Comparison of ENCODE assay signal across 13 mouse cellular contexts in the genomic region with DNA sequence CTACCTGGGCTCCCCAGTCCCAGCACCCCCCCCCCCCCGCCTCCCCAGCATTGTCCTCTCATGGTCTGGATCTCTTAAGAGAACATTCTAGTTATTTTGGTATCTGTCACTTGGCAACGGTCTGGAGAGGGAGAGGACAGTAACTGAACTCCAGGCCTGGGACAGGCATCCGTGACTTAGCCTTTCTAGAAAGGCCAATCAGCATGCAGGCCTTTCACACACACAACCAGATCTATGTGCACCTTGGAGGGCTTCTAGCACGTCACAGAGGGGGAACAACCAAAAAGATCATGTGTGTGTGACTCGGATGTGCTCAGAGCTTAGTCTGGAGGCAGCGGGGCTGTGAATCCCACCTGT.
DNase-seq lines count a peak whose midpoint lies in the region; ATAC-seq and TF ChIP-seq lines count a peak whose summit lies in the region.
"Had no signal": no experiment of that assay in that cellular context is flagged by ENCODE, and none has a peak within 500 bp of the region (broad histone marks: within the 10 kb centered on the region; RNA-seq: fewer than 3 reads in every experiment).

No protein-coding gene starts in this region.

- DNase-seq in heart, embryonic 10.5 days (ENCODE audit: low spot score) = no peak
- no peak for DNase-seq in heart, postnatal 10 days
- no peak for DNase-seq in layer of hippocampus, adult 2 months (ENCODE audit: low spot score in 2 of 2)
- no peak for DNase-seq in layer of hippocampus, adult 18-20 months (ENCODE audit: low spot score in 2 of 2)
- no peak for DNase-seq in CH12.LX (ENCODE audit: extremely low read depth)
- DNase-seq in adrenal gland, postnatal 25 days = no peak
- no peak for DNase-seq in thymus, postnatal 36 days

- TF ChIP-seq CTCF in layer of hippocampus, adult 2 months (conservative IDR thresholded peaks at IDR 0.05) = no peak
- no peak for TF ChIP-seq CTCF in CH12.LX (conservative IDR thresholded peaks at IDR 0.05 in 1 of 2, IDR thresholded peaks at IDR 0.05 in 1 of 2; ENCODE audit: low read depth in 2 of 2, low read length in 2 of 2)

- intact Hi-C loops in heart, postnatal 10 days (cut with DNase I) = loop anchor here (5.0 kb wide), 4 partner anchors 61 to 376 kb away; no protein-coding TSS in a partner anchor

- peaks cover 12% of the 10 kb centered on the region for H3K79me2 ChIP-seq in CH12.LX (replicated peaks; ENCODE audit: control insufficient read depth, extremely low read depth, insufficient read depth, poor library complexity, severe bottlenecking)

- 0 out of 2 replicates have a peak overlapping the region, but pooled peaks have one; percentile 1 for H3K4me2 ChIP-seq in CH12.LX (ENCODE audit: insufficient read depth, low read depth, poor library complexity, severe bottlenecking)
- H3K4me2 ChIP-seq in embryonic facial prominence, embryonic 15.5 days (replicated peaks) = no peak overlapping the region
- H3K4me2 ChIP-seq: forebrain, embryonic 15.5 days; hindbrain, embryonic 14.5 days; liver, embryonic 12.5 days; midbrain, embryonic 12.5 days had no signal

- TF ChIP-seq EP300 in CH12.LX (IDR thresholded peaks at IDR 0.05; ENCODE audit: low read length) = no peak

- 64% methylated on average over 6 of the region's 6 CpGs for WGBS in heart, embryonic 10.5 days
- 72% methylated on average over 6 of the region's 6 CpGs for WGBS in embryonic facial prominence, embryonic 15.5 days

- in situ Hi-C loops in CH12.LX (cut with MboI; ENCODE audit: low pct_ligation_motif_present, low pct_unique_long_range_greater_than_20kb, low sequenced_read_pairs) = no loop called here

- H3K9ac ChIP-seq in CH12.LX (ENCODE audit: insufficient read depth, low read depth) = no peak overlapping the region
- H3K9ac ChIP-seq in embryonic facial prominence, embryonic 15.5 days = no peak overlapping the region
- H3K9ac ChIP-seq: forebrain, embryonic 15.5 days; hindbrain, embryonic 14.5 days; liver, embryonic 12.5 days; midbrain, embryonic 12.5 days had no signal

- H3K4me1 ChIP-seq in heart, embryonic 10.5 days = peaks cover 53% of the 10 kb centered on the region
- H3K4me1 ChIP-seq in CH12.LX (ENCODE audit: control insufficient read depth in 1 of 2, insufficient read depth in 2 of 2) = peaks cover 33 to 99% of the 10 kb centered on the region in 2 experiments
- peaks cover 41% of the 10 kb centered on the region for H3K4me1 ChIP-seq in embryonic facial prominence, embryonic 15.5 days

- H3K4me3 ChIP-seq in heart, embryonic 10.5 days = no peak overlapping the region
- H3K4me3 ChIP-seq in layer of hippocampus, adult 2 months = no peak overlapping the region
- H3K4me3 ChIP-seq in CH12.LX (replicated peaks in 1 of 3; ENCODE audit: low read depth in 2 of 3, low read length in 2 of 3, poor library complexity in 1 of 3) = no peak overlapping the region
- H3K4me3 ChIP-seq in embryonic facial prominence, embryonic 15.5 days (replicated peaks) = no peak overlapping the region
- H3K4me3 ChIP-seq: forebrain, embryonic 15.5 days; liver, embryonic 12.5 days; midbrain, embryonic 12.5 days had no signal

- TF ChIP-seq POLR2A in CH12.LX (IDR thresholded peaks at IDR 0.05; ENCODE audit: low read depth, low read length) = no peak

- H3K36me3 ChIP-seq in heart, embryonic 10.5 days = no peaks in the 10 kb centered on the region
- peaks cover 66 to 96% of the 10 kb centered on the region in 2 experiments for H3K36me3 ChIP-seq in CH12.LX (replicated peaks in 1 of 2; ENCODE audit: control insufficient read depth in 1 of 2, insufficient read depth in 1 of 2, low read length in 1 of 2)
- H3K36me3 ChIP-seq in embryonic facial prominence, embryonic 15.5 days = no peaks in the 10 kb centered on the region
- H3K36me3 ChIP-seq: forebrain, embryonic 15.5 days; midbrain, embryonic 12.5 days had no signal

- H3K27me3 ChIP-seq in heart, embryonic 10.5 days (ENCODE audit: insufficient read depth, poor library complexity, severe bottlenecking) = no peaks in the 10 kb centered on the region
- H3K27me3 ChIP-seq in CH12.LX (replicated peaks) = no peaks in the 10 kb centered on the region
- no peaks in the 10 kb centered on the region for H3K27me3 ChIP-seq in embryonic facial prominence, embryonic 15.5 days
- H3K27me3 ChIP-seq: forebrain, embryonic 15.5 days; liver, embryonic 12.5 days had no signal

- no peak for TF ChIP-seq RAD21 in CH12.LX (IDR thresholded peaks at IDR 0.05; ENCODE audit: low read depth, low read length)

- no peak for ATAC-seq in embryonic facial prominence, embryonic 15.5 days (ENCODE audit: insufficient number of reproducible peaks, low FRiP score, low TSS enrichment, low read depth)

- dilution Hi-C loops in CH12.LX (cut with MboI; ENCODE audit: extremely low pct_ligation_motif_present, extremely low pct_unique_long_range_greater_than_20kb, low sequenced_read_pairs) = no loop called here

- H3K27ac ChIP-seq in heart, embryonic 10.5 days = peak overlapping the region; percentile 79
- H3K27ac ChIP-seq in layer of hippocampus, adult 2 months = peak overlapping the region; percentile 83
- H3K27ac ChIP-seq in CH12.LX (ENCODE audit: insufficient read depth, low read depth) = peak overlapping the region; percentile 18; the same call in 1 of the 2 replicates
- H3K27ac ChIP-seq in embryonic facial prominence, embryonic 15.5 days (replicated peaks) = peak overlapping the region; percentile 81
- H3K27ac ChIP-seq: forebrain, embryonic 15.5 days; hindbrain, embryonic 14.5 days; liver, embryonic 12.5 days; midbrain, embryonic 12.5 days had no signal

- H3K9me3 ChIP-seq in heart, embryonic 10.5 days = no peaks in the 10 kb centered on the region
- H3K9me3 ChIP-seq in CH12.LX (replicated peaks; ENCODE audit: low read length) = no peaks in the 10 kb centered on the region
- H3K9me3 ChIP-seq in embryonic facial prominence, embryonic 15.5 days (replicated peaks) = no peaks in the 10 kb centered on the region
- H3K9me3 ChIP-seq: forebrain, embryonic 15.5 days; G1E; liver, embryonic 12.5 days; midbrain, embryonic 12.5 days had no signal

TF ChIP-seq in CH12.LX, 34 proteins besides CTCF, POLR2A, EP300 and RAD21:
- TF ChIP-seq CHD1 (IDR thresholded peaks at IDR 0.05; ENCODE audit: low read depth, low read length) (no peak), ZKSCAN1 (IDR thresholded peaks at IDR 0.05; ENCODE audit: borderline replicate concordance, low read depth, low read length) (no peak), NRF1 (IDR thresholded peaks at IDR 0.05; ENCODE audit: low read depth, low read length) (no peak), TBP (conservative IDR thresholded peaks at IDR 0.05; ENCODE audit: low read depth, low read length) (no peak), ZMIZ1 (IDR thresholded peaks at IDR 0.05; ENCODE audit: low read depth, low read length) (no peak), MAFK (IDR thresholded peaks at IDR 0.05; ENCODE audit: insufficient replicate concordance, low read length) (no peak), SIN3A (IDR thresholded peaks at IDR 0.05; ENCODE audit: low read length) (no peak), SMC3 (IDR thresholded peaks at IDR 0.05; ENCODE audit: low read depth, low read length) (no peak), E2F4 (IDR thresholded peaks at IDR 0.05; ENCODE audit: insufficient replicate concordance, low read depth, low read length) (no peak), ETS1 (conservative IDR thresholded peaks at IDR 0.05; ENCODE audit: low read depth, low read length) (no peak), CHD2 (IDR thresholded peaks at IDR 0.05; ENCODE audit: low read length) (no peak), MAX (IDR thresholded peaks at IDR 0.05; ENCODE audit: low read length) (no peak), USF2 (conservative IDR thresholded peaks at IDR 0.05; ENCODE audit: low read depth, low read length) (no peak), MEF2A (IDR thresholded peaks at IDR 0.05; ENCODE audit: borderline replicate concordance, low read depth, low read length) (no peak), PAX5 (IDR thresholded peaks at IDR 0.05; ENCODE audit: low read length) (no peak), KAT2A (IDR thresholded peaks at IDR 0.05; ENCODE audit: insufficient replicate concordance, low read length) (no peak)

Comparison
In these comparisons a context has a peak if more than half of its experiments do, and no peak if none do; other contexts are left out.
1. H3K27ac ChIP-seq: peak in every context shown above with its lines; median percentile 83 in layer of hippocampus, adult 2 months; 81 in embryonic facial prominence, embryonic 15.5 days; 79 in heart, embryonic 10.5 days; 18 in CH12.LX.